Mouse (Mus musculus) brain, embryonic 14.5 days (tissue): ENCODE measurements around the gene Sh3bgr.

Experiments
- CTCF ChIP-seq: fragments of 200-500 bp; IDR thresholded peaks from 2 replicates; pipeline ENCODE4 v1.5.1; 2012; ENCODE audit warnings: inconsistent platforms, mild to moderate bottlenecking, moderate library complexity, borderline replicate concordance; ENCODE audit not compliant: insufficient read depth, insufficient read length; ENCODE audit errors: extremely low read depth
- POLR2A ChIP-seq: fragments of 200-500 bp; IDR thresholded peaks from 2 replicates; pipeline ENCODE4 v1.6.1; 2012; ENCODE audit warnings: mild to moderate bottlenecking, inconsistent platforms, borderline replicate concordance; ENCODE audit not compliant: poor library complexity, insufficient read depth, insufficient read length, severe bottlenecking; ENCODE audit errors: extremely low read depth

DNA sequence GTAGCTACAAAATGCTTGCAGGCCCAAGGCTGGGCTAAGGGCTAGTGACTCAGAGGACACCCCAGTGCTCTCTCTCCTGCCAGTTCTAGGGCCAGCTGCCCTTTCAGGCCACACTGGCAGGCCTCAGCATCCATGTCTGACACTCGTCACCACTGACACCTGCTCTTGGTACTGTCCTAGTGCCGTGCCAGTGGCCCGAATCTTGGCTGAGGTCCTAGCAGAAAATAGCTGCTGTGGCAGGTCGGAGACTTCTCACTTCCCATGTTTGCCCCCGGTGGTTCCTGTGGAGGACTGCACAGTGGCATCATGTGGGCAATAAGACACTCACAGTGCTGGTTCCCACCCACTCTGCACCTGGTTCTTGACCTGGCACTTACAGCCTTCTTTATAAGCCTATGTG, 21.2 kb downstream of the Sh3bgr start:
- TF ChIP-seq CTCF (peak; percentile 3; the same call in 1 of the 2 replicates), POLR2A (no peak)
